Mouse (Mus musculus) cerebellum, postnatal 10 days (tissue): ENCODE measurements around the gene Fam172a.
"Not testable (repeated sequence)": the region's sequence is repeated elsewhere in the genome, so short reads cannot be mapped to it uniquely, and the experiment has no call there.

Experiments used
- DNase-seq, 2 experiments: peaks; one replicate each; pipeline ENCODE4 v3.0.0; 2021; ENCODE audit warnings: mixed read lengths in 2 of 2

The Fam172a gene

DNA sequence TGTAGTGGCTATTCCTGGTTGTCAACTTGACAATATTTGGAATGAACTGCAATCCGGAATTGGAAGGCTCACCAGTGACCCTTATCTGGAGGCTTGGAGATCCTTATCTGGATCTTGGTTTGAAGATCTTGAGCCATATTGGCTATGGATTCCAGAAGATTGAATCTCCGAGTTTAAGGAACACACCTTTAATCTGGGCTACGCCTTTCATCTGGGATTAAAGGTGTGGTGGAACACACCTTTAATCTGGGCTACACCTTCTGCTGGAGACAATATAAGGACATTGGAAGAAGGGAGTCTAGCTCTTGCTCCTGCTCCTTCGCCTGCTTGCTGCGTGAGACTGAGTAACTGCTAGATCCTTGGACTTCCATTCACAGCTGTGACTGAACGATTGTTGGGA lies at the start of gene Fam172a:
TSS of gene Fam172a (plus strand) at position 301 of the 400 bp plus-strand sequence.
- not testable (repeated sequence) for DNase-seq

DNA sequence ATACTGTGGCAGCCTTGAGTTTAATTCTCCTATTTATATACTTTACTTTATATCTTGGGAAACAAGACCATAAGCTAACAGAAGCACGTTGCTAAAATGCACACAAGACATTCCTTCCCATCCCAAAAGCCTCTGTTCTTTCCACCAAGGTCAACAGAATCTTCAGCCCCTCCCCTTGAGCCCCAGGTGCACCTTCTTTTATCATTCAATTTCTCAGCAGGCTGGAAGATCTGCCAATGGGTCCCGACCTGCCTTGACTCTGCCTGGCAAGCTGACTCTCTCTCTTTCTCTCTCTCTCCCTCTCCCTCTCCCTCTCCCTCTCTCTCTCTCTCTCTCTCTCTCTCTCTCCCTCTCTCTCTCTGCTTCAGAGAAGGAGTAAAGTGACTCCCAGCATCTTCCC lies 13.2 kb upstream of the Fam172a start:
- DNase-seq, result no peak

DNA sequence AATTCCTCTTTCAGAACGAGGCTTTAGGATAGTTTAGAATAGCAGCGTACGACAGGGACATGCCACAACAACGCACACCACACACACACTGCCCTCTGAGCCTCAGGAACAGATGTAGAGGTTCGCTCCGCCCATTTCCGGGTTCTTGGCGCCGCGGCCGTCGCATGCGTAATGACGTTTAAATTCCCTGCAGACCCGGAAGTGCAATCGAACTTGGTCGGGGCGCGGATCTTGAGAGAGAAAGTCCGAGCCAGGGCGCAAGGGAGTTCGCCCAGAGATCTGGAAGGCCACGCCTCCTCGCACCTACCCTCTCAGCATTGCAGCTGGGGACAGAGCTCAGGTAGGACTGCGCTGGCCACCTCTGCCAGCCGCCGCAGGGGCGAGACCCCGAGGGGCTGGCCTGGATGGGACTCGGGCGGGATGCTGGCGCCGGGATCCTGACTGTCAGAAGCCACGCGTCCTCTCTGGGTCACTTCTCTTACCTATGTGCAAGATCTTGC lies 6.7 kb downstream of the Fam172a start:
- DNase-seq, result peak; percentile 96

DNA sequence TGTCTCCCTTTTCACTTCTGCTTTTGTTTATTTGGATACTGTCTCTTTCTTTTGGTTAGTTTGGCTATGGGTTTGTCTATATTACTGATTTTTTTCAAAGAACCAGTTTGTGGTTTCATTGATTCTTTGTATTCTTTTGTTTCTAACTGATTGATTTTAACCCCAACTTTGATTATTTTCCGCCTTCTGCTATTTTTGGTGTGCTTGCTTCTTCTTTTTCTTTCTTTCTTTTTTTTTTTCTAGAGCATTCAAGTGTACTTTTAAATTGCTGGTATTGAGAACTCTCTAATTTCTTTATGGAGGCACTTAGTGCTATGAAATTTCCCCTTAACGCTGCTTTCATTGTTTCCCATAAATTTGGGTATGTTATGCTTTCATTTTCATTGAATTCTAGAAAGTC lies 15.7 kb downstream of the Fam172a start:
- no peak for DNase-seq

DNA sequence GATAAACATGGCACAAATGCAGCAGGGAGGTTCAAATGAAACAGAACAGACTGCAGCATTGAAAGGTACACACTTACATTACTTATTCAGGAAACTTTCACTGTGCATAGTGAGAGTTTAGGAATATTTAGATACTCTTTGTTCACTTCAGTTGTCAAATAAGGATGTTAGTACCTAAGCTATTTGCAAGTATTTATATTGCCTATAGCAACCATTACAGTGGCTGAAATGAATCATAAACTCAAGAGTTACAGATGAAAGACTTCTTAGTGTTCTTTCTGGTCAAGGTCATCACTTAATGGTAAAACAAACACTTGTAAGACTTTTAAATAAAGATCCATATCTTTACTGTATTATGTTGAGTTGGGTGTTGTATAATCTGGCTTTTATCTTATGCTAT lies 41.0 kb downstream of the Fam172a start:
- DNase-seq, result no peak

DNA sequence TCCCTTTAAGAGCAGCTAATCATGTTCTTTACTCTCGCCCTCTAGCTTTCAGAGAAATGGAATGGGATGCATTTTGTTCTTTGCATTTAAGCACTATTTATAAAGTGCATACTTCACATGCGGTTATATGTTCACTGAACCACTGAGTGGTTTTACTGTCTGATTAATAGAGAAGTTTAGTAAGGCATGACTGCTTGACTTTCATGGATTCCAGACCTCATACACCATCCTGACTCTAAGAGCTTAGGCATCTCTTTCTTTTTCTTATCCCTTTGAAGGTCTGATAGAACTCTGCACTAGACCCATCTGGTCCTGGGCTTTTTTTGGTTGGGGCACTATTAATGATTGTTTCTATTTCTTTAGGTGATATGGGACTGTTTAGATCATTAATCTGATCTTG lies 75.8 kb downstream of the Fam172a start:
- DNase-seq, result no peak

DNA sequence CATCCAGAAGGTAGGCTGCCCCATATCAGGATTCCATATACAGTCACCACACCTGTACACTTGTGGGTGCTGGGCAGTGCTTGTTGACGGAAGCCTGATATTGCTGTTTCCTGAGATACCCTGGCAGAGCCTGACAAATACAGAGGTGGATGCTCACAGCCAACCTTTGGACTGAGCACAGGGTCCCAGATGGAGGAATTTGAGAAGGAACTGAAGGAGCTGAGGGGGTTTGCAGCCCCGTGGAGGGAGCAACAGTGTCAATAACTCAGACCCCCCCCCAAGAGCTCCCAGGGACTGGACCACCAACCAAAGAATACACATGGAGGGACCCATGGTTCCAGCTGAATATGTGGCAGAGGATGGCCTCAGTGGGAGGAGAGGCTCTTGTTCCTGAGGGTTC lies 105.5 kb downstream of the Fam172a start:
- not testable (repeated sequence) for DNase-seq

DNA sequence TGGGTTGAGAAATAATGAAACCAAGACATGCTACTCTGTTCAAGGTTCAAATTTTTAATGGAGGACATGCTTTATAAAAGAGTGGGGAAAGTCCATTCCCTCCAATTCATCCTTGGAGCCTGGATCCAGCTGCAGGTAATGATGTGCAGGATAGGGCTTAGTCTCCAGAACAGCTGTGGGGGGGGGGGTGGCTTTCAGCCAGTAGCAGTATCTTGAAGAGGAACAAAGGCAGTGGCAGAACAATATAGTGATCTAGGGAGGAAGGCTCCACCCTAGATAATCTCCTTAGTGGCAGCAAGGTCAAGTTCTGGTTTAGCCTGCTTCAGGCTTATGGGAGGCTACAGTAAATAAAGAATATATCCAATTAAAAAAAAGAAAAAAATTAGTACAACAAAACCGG lies 108.6 kb downstream of the Fam172a start:
- DNase-seq, result no peak

DNA sequence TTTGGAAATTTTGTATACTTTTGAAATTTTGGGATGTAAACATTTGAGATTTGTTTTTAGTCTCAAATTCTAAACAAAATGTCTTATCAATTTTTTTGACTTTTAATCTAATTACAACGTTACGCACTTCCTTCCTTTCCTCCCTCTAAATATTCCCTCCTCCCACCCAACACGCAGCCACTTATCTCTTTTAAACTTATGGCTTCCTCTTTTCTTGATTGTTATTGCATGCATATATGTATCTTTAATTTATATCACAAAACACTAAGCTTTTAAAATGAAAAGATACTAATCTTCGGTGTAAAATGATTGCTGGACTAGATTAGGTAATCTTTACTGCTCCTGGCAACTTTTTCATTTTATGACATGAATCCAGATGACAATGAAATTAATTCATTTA lies 124.3 kb downstream of the Fam172a start:
- no peak for DNase-seq

DNA sequence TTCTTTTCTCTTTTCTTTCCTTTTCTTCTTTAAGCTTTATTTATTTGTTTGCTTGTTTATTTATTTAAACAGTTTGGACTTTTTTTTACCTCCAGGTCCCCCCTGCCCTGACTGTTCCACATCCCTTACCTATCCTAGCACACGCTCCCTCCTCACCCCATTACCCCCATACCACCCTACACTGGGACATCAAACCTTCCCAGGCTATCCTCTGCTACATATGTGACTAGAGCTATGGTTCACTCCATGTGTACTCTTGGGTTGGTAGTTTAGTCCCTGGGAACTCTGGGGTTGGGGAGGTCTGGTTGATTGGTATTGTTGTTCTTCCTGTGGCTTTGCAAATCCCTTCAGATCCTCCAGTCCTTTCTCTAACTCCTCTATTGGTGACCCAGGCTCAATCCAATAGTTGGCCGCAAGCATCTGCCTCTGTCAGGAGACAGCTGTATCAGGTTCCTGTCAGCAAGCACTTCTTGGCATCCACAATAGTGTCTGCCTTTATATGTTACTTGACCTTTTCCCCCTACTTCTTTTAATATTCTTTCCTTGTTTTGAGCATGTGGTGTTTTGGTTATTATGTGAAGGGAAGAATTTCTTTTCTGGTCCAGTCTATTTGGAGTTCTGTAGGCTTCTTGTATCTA lies 141.3 kb downstream of the Fam172a start:
- no peak for DNase-seq

DNA sequence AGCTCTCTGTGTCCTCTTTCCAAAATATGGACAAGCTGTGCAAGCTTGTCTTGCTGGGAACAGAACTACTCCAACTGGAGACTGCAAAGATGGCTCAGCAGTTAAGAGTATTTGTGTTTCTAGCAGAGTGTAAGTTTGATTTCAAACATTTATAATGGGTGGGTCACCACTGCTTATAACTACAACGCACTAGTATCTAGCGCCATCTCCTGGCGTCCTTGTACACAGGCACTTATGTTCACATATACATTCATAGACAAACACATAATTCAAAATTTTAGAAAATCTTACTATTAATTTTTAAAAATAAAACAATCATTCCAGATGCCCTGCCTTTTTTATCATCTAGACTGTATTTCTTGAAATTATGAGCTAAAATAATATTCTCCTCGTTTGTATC lies 147.0 kb downstream of the Fam172a start:
- peak; percentile 9 to 18 for DNase-seq

DNA sequence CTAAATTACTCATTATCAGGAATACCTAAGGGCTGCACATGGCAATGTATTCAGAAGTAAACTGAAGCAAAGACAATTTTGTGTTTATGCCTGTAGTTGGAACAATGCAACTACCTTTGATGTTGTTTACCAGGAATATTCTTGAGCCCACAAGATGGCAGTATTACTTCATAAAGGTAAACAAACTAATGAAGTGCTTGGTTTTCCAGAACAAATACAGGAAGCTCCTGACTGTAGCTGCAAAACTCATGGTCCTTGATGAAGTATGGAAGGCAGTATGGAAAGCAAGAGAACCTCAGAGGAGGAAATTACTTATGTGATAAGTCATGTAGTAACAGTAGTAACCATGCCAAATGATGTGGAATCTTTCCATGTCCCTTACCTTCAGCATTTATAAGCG lies 163.0 kb downstream of the Fam172a start:
- peak; percentile 16 to 52 for DNase-seq

DNA sequence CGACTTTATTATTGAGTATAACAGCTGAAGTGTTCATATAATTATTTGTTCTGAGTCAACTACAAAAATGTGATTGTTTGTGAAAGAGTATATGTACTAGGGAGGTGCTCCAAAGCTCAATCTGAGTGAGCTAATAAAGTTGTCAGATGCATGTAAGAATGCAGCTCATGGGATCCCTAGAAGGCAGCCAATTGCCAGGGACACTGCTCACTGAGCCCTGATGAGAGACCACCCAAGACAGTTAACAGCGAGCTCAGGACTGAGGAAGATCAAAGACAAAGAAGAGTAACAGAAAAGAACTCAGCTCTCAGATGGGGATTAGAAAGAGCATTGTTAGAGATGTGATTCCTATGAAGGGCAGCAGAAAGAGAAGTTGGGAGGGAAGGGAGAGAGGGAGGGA lies 166.5 kb downstream of the Fam172a start:
- no peak for DNase-seq

DNA sequence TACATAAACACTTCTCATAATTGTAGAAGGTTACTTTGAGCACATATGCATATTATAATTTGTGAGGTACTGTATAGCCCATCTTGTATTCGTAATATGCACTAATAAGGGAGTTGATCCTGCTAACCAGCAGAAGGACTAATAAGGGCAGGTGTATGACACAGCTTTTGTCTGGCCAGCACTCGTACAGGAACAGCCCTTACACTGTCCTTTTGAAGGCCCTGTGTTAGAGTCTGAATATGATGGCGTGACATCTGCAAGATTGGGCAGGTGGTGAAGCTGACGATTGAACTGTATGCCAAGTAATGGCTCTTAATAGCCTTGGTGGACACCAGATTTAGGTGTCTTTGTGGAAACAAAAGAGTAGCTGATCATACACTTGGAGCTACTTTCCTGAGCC lies 176.3 kb downstream of the Fam172a start:
- DNase-seq, result peak in 1 of 2 experiments; percentile 7

DNA sequence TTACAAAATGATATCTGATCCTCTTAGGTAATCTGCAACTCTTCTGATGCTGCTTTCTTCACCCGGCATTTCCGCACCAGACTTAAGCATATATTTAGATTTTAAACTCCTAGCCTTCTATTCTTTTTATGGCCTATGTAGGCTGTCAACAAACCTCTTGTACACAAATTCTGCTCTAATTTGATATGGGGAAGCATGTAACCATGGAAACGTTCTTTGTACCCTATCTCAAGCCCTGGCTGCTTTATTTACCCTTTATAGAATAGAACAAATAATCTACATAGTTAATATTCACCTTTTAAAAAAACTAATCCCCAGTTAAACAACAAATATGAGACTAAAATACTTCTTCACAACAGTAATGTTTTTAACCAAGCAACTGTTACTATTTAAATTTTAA lies 176.7 kb downstream of the Fam172a start:
- DNase-seq, result no peak

DNA sequence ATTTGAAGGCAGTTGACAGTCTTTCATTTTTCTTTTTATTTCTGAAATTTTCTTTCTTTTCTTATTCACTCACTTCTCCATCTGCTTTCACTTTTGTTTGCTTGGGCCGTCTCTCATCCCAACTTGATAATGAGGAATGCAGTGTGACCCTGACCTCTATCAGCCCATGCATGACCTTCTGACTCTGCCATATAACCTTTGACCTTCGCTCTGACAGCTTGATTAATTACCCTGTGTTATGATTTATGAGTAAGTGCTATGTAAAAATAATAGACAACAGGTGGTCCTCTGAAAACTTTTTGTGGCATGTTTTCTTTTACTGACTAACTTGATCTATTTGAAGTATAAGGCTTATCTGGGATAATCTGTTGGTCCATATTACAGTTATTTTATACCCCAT lies 195.8 kb downstream of the Fam172a start:
- no peak for DNase-seq

DNA sequence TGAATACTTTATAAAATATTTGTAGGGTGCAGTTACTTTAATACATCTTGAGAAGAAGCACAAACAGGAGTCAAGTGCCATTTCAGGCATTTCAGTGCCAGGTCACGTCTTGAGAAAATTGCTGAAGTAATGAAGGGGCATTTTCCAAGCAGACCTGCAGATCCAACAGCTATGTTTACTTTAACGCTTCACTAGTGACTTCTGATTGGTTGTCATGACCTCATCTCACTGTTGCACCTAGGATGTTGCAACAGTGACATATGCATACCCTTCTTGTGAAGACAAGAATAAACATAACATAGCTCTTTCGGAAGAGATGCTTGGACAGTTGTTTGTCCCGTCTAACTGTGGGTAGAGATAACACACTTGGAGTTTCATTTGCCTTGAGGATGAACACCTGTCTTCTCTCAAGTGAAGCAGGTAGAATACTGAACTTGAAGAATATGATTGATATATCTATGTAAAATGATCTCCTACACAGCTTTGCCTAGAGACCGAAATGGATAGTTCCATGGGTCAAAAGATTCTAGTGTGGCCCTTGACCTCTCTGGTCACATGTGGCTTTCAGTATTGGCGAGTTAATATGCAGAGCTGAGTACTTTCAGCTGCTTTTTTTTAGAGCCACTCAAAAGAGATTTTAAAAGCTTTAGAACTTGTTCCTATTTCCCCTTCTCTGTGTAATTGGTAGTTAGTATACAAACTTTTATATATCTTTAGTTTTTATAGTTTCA lies 196.4 kb downstream of the Fam172a start:
- no peak for DNase-seq

DNA sequence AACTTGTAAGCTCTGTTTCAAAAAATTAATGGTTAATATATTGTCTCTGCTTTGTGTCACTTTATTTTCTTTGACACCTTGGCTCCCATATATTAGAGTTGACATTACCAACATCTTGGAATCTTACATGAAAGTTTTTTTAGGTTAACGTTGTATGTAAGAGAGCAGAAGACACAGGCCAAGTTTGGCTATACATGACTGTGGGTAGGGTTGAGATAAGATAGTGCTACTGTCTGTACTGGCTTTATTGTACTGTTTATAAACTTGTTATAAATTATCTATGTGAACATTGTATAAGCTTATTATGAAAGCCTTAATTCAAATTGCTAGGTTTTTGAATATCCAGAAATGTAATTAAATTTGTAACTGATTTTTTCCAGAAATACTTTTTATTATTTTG lies 197.9 kb downstream of the Fam172a start:
- DNase-seq, result no peak

DNA sequence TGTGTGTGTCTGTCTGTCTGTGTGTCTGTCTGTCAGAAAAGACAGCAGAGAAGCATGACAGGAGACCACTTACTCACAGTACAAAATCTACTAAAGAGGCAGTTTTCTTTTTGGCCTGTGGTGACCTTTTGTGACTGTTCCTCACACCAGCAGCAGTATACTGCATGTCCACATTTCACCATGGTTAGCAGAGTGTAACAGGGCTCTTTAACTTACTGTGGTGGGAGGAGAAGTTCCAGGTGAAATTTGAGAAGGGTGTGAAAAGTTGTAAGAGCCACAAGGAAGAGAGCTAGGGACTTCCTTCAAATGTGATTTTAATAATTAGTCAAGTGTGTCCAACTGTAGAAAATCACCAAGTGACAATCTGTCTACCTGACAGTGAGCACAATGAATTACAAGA lies 199.0 kb downstream of the Fam172a start:
- no peak for DNase-seq

DNA sequence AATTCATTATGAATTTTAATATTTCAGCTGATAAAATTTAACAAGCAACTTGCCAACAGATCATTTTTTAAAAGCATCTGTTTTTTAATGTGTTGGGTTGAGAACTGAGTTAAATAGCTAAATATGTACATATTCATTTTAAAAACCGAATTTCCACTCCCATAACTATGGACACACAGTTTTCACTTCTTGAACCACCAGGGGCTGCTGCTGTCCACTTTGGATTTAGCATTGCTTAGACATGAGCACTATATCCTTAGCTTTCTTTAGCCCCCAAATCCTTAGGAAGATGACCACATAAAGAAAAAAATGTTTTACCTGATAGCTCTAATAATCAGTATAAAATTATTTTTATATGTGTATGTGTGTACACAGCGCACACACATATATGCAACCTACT lies 207.4 kb downstream of the Fam172a start:
- peak in 1 of 2 experiments; percentile 6 for DNase-seq

DNA sequence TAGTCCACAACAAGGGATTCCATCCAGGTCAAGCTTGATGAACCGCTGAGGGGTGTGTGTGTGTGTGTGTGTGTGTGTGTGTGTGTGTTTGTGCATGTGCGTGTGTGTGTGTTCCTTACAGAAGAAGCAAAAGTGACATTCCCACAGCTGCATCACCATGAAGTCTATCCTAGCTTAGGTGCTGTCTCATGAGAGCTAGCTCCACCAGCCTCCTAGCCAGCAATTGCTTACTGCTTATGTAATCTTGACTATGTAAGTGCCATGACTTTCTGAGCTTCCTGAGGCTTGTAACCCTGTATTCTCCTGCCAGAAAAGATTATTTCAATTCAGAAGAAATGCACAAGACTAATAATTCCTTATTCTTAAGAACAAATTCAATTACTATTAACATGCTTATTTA lies 221.0 kb downstream of the Fam172a start:
- DNase-seq, result no peak

DNA sequence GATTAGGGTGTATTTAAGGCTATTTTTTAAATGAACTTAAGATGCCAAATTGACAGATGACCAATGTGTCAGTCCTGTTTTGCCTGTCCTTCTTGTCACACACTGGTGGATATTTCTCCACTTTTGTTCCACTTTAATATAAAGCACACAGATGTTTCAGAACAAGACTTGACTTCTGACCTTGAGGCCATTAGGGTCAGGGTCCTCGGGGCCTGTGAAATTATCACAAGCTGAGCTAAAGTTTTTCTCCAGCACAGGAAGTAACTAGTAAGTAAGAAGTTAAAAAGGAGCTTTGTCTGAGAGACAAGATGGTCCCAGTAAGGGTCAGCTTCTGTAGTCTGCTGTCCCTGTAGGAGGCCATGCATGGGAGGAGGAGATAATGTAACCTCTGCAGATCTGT lies 255.8 kb downstream of the Fam172a start:
- DNase-seq, result no peak

DNA sequence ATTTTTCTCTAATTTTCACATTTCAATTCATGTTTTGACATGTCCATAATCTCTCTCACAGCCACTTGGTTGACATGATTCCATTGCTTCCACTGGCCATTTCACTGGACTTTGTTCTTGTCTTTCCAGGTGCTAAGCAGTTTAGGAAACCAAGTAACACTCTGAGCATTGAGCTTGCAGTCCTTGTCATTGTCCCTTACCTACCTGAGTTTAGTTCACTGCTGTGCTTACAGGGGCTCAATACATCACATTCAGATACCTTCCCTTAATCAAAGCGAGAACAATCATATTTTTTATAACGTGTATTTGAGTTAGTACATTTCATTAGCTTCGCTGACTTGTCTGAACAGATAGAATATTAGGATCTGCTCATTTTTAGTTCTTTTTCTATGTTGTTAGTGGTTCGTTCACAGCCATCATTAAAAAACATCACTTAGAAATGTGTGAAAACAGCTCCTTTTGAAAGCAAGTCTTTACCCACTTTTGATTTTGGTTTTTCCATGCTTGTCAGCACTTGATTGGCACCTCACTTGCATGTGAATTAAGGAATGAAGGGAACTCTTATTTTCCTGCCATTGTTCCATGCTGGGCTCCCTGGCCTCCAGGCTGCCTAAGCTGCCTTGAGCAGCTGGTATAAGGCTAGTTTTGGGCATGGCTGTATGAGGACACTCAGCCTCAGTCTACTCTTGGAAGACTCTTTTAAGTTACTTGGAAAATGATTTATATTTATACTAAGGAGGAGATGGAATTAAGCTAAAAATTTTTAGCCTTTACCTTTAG lies 257.9 kb downstream of the Fam172a start:
- peak in 1 of 2 experiments; percentile 8 for DNase-seq

DNA sequence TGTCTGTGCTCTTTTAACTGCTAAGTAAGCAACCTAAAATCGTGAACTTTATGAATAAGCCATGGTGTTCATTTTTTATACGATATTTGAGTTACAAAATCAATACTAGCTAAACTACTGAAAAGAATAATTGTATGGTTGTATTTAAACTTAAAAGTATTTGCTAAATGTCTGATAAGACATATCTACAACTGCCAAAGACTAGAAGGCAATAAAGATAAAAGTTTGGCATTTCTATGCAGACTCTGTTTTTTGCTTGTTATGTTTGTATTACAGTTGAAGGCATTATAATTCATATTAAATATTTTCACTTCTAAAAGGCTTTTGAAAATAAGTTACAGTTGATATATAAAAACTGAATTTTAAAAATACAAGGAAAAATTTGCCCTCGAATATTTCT lies 274.4 kb downstream of the Fam172a start:
- DNase-seq, result no peak
